Mouse (Mus musculus): Measurements from ENCODE around the gene Iqsec3. TPM values are rescaled to one million over a fixed set of nuclear protein-coding genes. Genes with fewer than 3 reads are reported as not detected.

Gene Iqsec3
- polyA plus RNA-seq, 1 experiment from 2014 or later, result 0.21 TPM

GRCm38 (mm10) chr6:121501044-121501638 lies 27.7 kb upstream of the Iqsec3 start:
- Histone ChIP-seq H3K27me3 (ENCODE audit: control insufficient read depth, insufficient read depth, low read length) (no peaks in the 10 kb centered on the region), H3K9me3 (replicated peaks; ENCODE audit: control insufficient read depth, low read length) (no peaks in the 10 kb centered on the region), H3K27ac (ENCODE audit: low read length) (no peak overlapping the region), H3K36me3 (ENCODE audit: control insufficient read depth, insufficient read depth, low read length) (no peaks in the 10 kb centered on the region), H3K9ac (ENCODE audit: low read length) (no peak overlapping the region), H3K4me3 (replicated peaks; ENCODE audit: low read length) (no peak overlapping the region), H3K4me1 (ENCODE audit: control insufficient read depth, insufficient read depth, low read length) (no peaks in the 10 kb centered on the region), H3K4me2 (ENCODE audit: low read depth, low read length) (no peak overlapping the region)
- ATAC-seq (ENCODE audit: insufficient read depth, low FRiP score), result no peak
- 65% methylated on average over 3 of the region's 3 CpGs for WGBS

- Histone ChIP-seq H3K27me3 (ENCODE audit: control insufficient read depth, insufficient read depth, low read length) (no peaks in the 10 kb centered on the region), H3K9me3 (replicated peaks; ENCODE audit: control insufficient read depth, low read length) (no peaks in the 10 kb centered on the region), H3K4me3 (replicated peaks; ENCODE audit: low read length) (no peak overlapping the region), H3K4me1 (ENCODE audit: control insufficient read depth, insufficient read depth, low read length) (no peaks in the 10 kb centered on the region), H3K9ac (ENCODE audit: low read length) (no peak overlapping the region), H3K36me3 (ENCODE audit: control insufficient read depth, insufficient read depth, low read length) (no peaks in the 10 kb centered on the region), H3K27ac (ENCODE audit: low read length) (no peak overlapping the region), H3K4me2 (ENCODE audit: low read depth, low read length) (no peak overlapping the region)
- 53% methylated on average over 3 of the region's 3 CpGs for WGBS
- ATAC-seq (ENCODE audit: insufficient read depth, low FRiP score), result no peak
Observed at GRCm38 (mm10) chr6:121499856-121500255, 26.4 kb upstream of the Iqsec3 start.

GRCm38 (mm10) chr6:121498819-121499535 lies 25.5 kb upstream of the Iqsec3 start:
- no peaks in the 10 kb centered on the region for H3K4me1 ChIP-seq (ENCODE audit: control insufficient read depth, insufficient read depth, low read length)
- H3K4me3 ChIP-seq (replicated peaks; ENCODE audit: low read length), result no peak overlapping the region
- H3K36me3 ChIP-seq (ENCODE audit: control insufficient read depth, insufficient read depth, low read length), result no peaks in the 10 kb centered on the region
- 21% methylated on average over 9 of the region's 9 CpGs for WGBS
- H3K27ac ChIP-seq (ENCODE audit: low read length), result no peak overlapping the region
- no peaks in the 10 kb centered on the region for H3K27me3 ChIP-seq (ENCODE audit: control insufficient read depth, insufficient read depth, low read length)
- no peak for ATAC-seq (ENCODE audit: insufficient read depth, low FRiP score)
- no peak overlapping the region for H3K9ac ChIP-seq (ENCODE audit: low read length)
- no peaks in the 10 kb centered on the region for H3K9me3 ChIP-seq (replicated peaks; ENCODE audit: control insufficient read depth, low read length)
- no peak overlapping the region for H3K4me2 ChIP-seq (ENCODE audit: low read depth, low read length)

GRCm38 (mm10) chr6:121495606-121496005 lies 22.1 kb upstream of the Iqsec3 start:
- no peaks in the 10 kb centered on the region for H3K9me3 ChIP-seq (replicated peaks; ENCODE audit: control insufficient read depth, low read length)
- H3K4me2 ChIP-seq (ENCODE audit: low read depth, low read length), result no peak overlapping the region
- 54% methylated on average over 7 of the region's 7 CpGs for WGBS
- H3K4me1 ChIP-seq (ENCODE audit: control insufficient read depth, insufficient read depth, low read length), result no peaks in the 10 kb centered on the region
- no peak overlapping the region for H3K4me3 ChIP-seq (replicated peaks; ENCODE audit: low read length)
- no peak for ATAC-seq (ENCODE audit: insufficient read depth, low FRiP score)
- no peaks in the 10 kb centered on the region for H3K27me3 ChIP-seq (ENCODE audit: control insufficient read depth, insufficient read depth, low read length)
- H3K36me3 ChIP-seq (ENCODE audit: control insufficient read depth, insufficient read depth, low read length), result no peaks in the 10 kb centered on the region
- H3K27ac ChIP-seq (ENCODE audit: low read length), result no peak overlapping the region
- no peak overlapping the region for H3K9ac ChIP-seq (ENCODE audit: low read length)

- Histone ChIP-seq H3K36me3 (ENCODE audit: control insufficient read depth, insufficient read depth, low read length) (no peaks in the 10 kb centered on the region), H3K27me3 (ENCODE audit: control insufficient read depth, insufficient read depth, low read length) (no peaks in the 10 kb centered on the region), H3K4me2 (ENCODE audit: low read depth, low read length) (no peak overlapping the region), H3K9ac (ENCODE audit: low read length) (no peak overlapping the region), H3K9me3 (replicated peaks; ENCODE audit: control insufficient read depth, low read length) (no peaks in the 10 kb centered on the region), H3K27ac (ENCODE audit: low read length) (no peak overlapping the region), H3K4me1 (ENCODE audit: control insufficient read depth, insufficient read depth, low read length) (no peaks in the 10 kb centered on the region), H3K4me3 (replicated peaks; ENCODE audit: low read length) (no peak overlapping the region)
- no peak for ATAC-seq (ENCODE audit: insufficient read depth, low FRiP score)
- WGBS, result 100% methylated on average over 1 of the region's 1 CpGs
Observed at GRCm38 (mm10) chr6:121495026-121495425, 21.5 kb upstream of the Iqsec3 start.

GRCm38 (mm10) chr6:121494319-121494718 lies 20.8 kb upstream of the Iqsec3 start:
- WGBS, result 61% methylated on average over 4 of the region's 4 CpGs
- Histone ChIP-seq H3K9ac (ENCODE audit: low read length) (no peak overlapping the region), H3K4me2 (ENCODE audit: low read depth, low read length) (no peak overlapping the region)

GRCm38 (mm10) chr6:121491339-121491738 lies 17.9 kb upstream of the Iqsec3 start:
- Histone ChIP-seq H3K4me3 (replicated peaks; ENCODE audit: low read length) (no peak overlapping the region), H3K27ac (ENCODE audit: low read length) (no peak overlapping the region), H3K36me3 (ENCODE audit: control insufficient read depth, insufficient read depth, low read length) (no peaks in the 10 kb centered on the region), H3K27me3 (ENCODE audit: control insufficient read depth, insufficient read depth, low read length) (no peaks in the 10 kb centered on the region), H3K9ac (ENCODE audit: low read length) (no peak overlapping the region), H3K4me2 (ENCODE audit: low read depth, low read length) (no peak overlapping the region), H3K4me1 (ENCODE audit: control insufficient read depth, insufficient read depth, low read length) (no peaks in the 10 kb centered on the region), H3K9me3 (replicated peaks; ENCODE audit: control insufficient read depth, low read length) (no peaks in the 10 kb centered on the region)
- no peak for ATAC-seq (ENCODE audit: insufficient read depth, low FRiP score)
- WGBS, result 85% methylated on average over 5 of the region's 5 CpGs

More at GRCm38 (mm10) chr6:121494319-121494718, 20.8 kb upstream of the Iqsec3 start:
- no peak for ATAC-seq (ENCODE audit: insufficient read depth, low FRiP score)
- H3K9me3 ChIP-seq (replicated peaks; ENCODE audit: control insufficient read depth, low read length), result no peaks in the 10 kb centered on the region
- H3K36me3 ChIP-seq (ENCODE audit: control insufficient read depth, insufficient read depth, low read length), result no peaks in the 10 kb centered on the region
- H3K27me3 ChIP-seq (ENCODE audit: control insufficient read depth, insufficient read depth, low read length), result no peaks in the 10 kb centered on the region
- no peak overlapping the region for H3K4me3 ChIP-seq (replicated peaks; ENCODE audit: low read length)
- no peak overlapping the region for H3K27ac ChIP-seq (ENCODE audit: low read length)
- no peaks in the 10 kb centered on the region for H3K4me1 ChIP-seq (ENCODE audit: control insufficient read depth, insufficient read depth, low read length)

GRCm38 (mm10) chr6:121472273-121472672 lies 1.2 kb downstream of the Iqsec3 start:
- Histone ChIP-seq H3K27me3 (ENCODE audit: control insufficient read depth, insufficient read depth, low read length) (peaks cover 22% of the 10 kb centered on the region), H3K4me1 (ENCODE audit: control insufficient read depth, insufficient read depth, low read length) (peaks cover 4% of the 10 kb centered on the region; the same call in 1 of the 2 replicates), H3K27ac (ENCODE audit: low read length) (no peak overlapping the region), H3K4me2 (ENCODE audit: low read depth, low read length) (no peak overlapping the region), H3K36me3 (ENCODE audit: control insufficient read depth, insufficient read depth, low read length) (no peaks in the 10 kb centered on the region), H3K4me3 (replicated peaks; ENCODE audit: low read length) (no peak overlapping the region), H3K9me3 (replicated peaks; ENCODE audit: control insufficient read depth, low read length) (no peaks in the 10 kb centered on the region), H3K9ac (ENCODE audit: low read length) (no peak overlapping the region)
- 32% methylated on average over 5 of the region's 5 CpGs for WGBS
- no peak for ATAC-seq (ENCODE audit: insufficient read depth, low FRiP score)

GRCm38 (mm10) chr6:121468235-121468634 lies 5.2 kb downstream of the Iqsec3 start:
- H3K4me2 ChIP-seq (ENCODE audit: low read depth, low read length), result no peak overlapping the region
- no peak for ATAC-seq (ENCODE audit: insufficient read depth, low FRiP score)
- H3K27ac ChIP-seq (ENCODE audit: low read length), result no peak overlapping the region
- H3K4me1 ChIP-seq (ENCODE audit: control insufficient read depth, insufficient read depth, low read length), result no peaks in the 10 kb centered on the region; the same call in 1 of the 2 replicates
- H3K27me3 ChIP-seq (ENCODE audit: control insufficient read depth, insufficient read depth, low read length), result peaks cover 4% of the 10 kb centered on the region; the same call in 1 of the 2 replicates
- H3K36me3 ChIP-seq (ENCODE audit: control insufficient read depth, insufficient read depth, low read length), result no peaks in the 10 kb centered on the region
- H3K4me3 ChIP-seq (replicated peaks; ENCODE audit: low read length), result no peak overlapping the region
- no peaks in the 10 kb centered on the region for H3K9me3 ChIP-seq (replicated peaks; ENCODE audit: control insufficient read depth, low read length)
- H3K9ac ChIP-seq (ENCODE audit: low read length), result no peak overlapping the region
